In genomic region chr1:87186261-87187036, GRCm38 (mm10) we compare ENCODE assay signal across 8 mouse cellular contexts. TPM values are rescaled to one million over a fixed set of nuclear protein-coding genes. Genes with fewer than 3 reads are reported as not detected.
A peak's percentile ranks its signal among the peaks of the same experiment; 100 is the strongest.
DNase-seq lines count a peak whose midpoint lies in the region; ATAC-seq and TF ChIP-seq lines count a peak whose summit lies in the region.

No protein-coding gene starts in this region.

- DNase-seq in cerebellum, postnatal 25 days, result peak; percentile 27 to 34
- no peak for DNase-seq in cerebellum, adult 11 months
- DNase-seq in thymus, adult 2 months, result no peak
- no peak for DNase-seq in thymus, postnatal 36 days
- DNase-seq in T-cell, adult 2 months (ENCODE audit: low spot score), result no peak
- no peak for DNase-seq in urinary bladder, postnatal 25 days (ENCODE audit: low spot score)

- peak overlapping the region; percentile 64 for H3K9ac ChIP-seq in limb, embryonic 12.5 days (replicated peaks)

- H3K27ac ChIP-seq in thymus, adult 2 months (ENCODE audit: control insufficient read depth, insufficient read depth, low read length), result no peak overlapping the region
- H3K27ac ChIP-seq in limb, embryonic 12.5 days, result no peak overlapping the region
- no peak overlapping the region for H3K27ac ChIP-seq in olfactory bulb, adult 2 months (ENCODE audit: insufficient read depth, low read depth, low read length)

- peak overlapping the region; percentile 58 for H3K4me3 ChIP-seq in thymus, adult 2 months (ENCODE audit: control insufficient read depth, insufficient read depth, low read length)
- H3K4me3 ChIP-seq in limb, embryonic 12.5 days (replicated peaks), result peak overlapping the region; percentile 54
- H3K4me3 ChIP-seq in olfactory bulb, adult 2 months (ENCODE audit: insufficient read depth, low read depth, low read length), result peak overlapping the region; percentile 56

- no peak for TF ChIP-seq CTCF in thymus, adult 2 months (IDR thresholded peaks at IDR 0.05; ENCODE audit: borderline replicate concordance, control insufficient read depth, extremely low read depth, insufficient read depth, low read length, poor library complexity)
- TF ChIP-seq CTCF in olfactory bulb, adult 2 months (IDR thresholded peaks at IDR 0.05; ENCODE audit: insufficient read depth, low read depth, low read length), result no peak

- peaks cover 17% of the 10 kb centered on the region for H3K4me1 ChIP-seq in thymus, adult 2 months (replicated peaks; ENCODE audit: control insufficient read depth, insufficient read depth, low read length)
- peaks cover 16% of the 10 kb centered on the region; the same call in 1 of the 2 replicates for H3K4me1 ChIP-seq in limb, embryonic 12.5 days (replicated peaks)
- peaks cover 19% of the 10 kb centered on the region for H3K4me1 ChIP-seq in olfactory bulb, adult 2 months (ENCODE audit: control insufficient read depth, insufficient read depth, low read length)

- no peaks in the 10 kb centered on the region for H3K36me3 ChIP-seq in thymus, adult 2 months (ENCODE audit: control insufficient read depth, insufficient read depth, low read length)
- no peaks in the 10 kb centered on the region for H3K36me3 ChIP-seq in limb, embryonic 12.5 days

- peaks cover 8% of the 10 kb centered on the region for H3K27me3 ChIP-seq in thymus, adult 2 months (ENCODE audit: control insufficient read depth, insufficient read depth, low read length)
- peaks cover 85% of the 10 kb centered on the region for H3K27me3 ChIP-seq in limb, embryonic 12.5 days

- 9% methylated on average over 54 of the region's 54 CpGs for WGBS in thymus, adult 2 months
- WGBS in limb, embryonic 12.5 days, result 1% methylated on average over 50 of the region's 54 CpGs
- WGBS in olfactory bulb, adult 2 months, result 7% methylated on average over 54 of the region's 54 CpGs

- peak; percentile 61 for ATAC-seq in limb, embryonic 12.5 days (ENCODE audit: insufficient number of reproducible peaks, insufficient read depth, low FRiP score, low TSS enrichment, low read depth)

- no peaks in the 10 kb centered on the region for H3K9me3 ChIP-seq in limb, embryonic 12.5 days

- H3K4me2 ChIP-seq in limb, embryonic 12.5 days, result peak overlapping the region; percentile 71

- no peak for TF ChIP-seq POLR2A in thymus, adult 2 months (IDR thresholded peaks at IDR 0.05; ENCODE audit: control insufficient read depth, extremely low read depth, insufficient read depth, low read length, poor library complexity)
- no peak for TF ChIP-seq POLR2A in olfactory bulb, adult 2 months (IDR thresholded peaks at IDR 0.05; ENCODE audit: insufficient read depth, low read depth, low read length)

RNA-seq across cellular contexts. Expression of gene Prss56, which starts 3.3 kb away (rescaled TPM):
- 0.10 and 0.23 TPM in 2 replicates for polyA plus RNA-seq in thymus, adult 2 months (2012; rRNA removed)
- polyA plus RNA-seq in limb, embryonic 12.5 days (2016; fragmentation: Nextera tagmentation; extraction: Ambion mirVana), result not detected in 2 replicates
- polyA plus RNA-seq in olfactory bulb, adult 2 months (2012; ENCODE audit: insufficient read depth, insufficient read length, low replicate concordance, missing spikeins), result not detected in 2 replicates

RNA-seq across cellular contexts. Expression of gene Chrnd, which starts 4.0 kb away (rescaled TPM):
- polyA plus RNA-seq in thymus, adult 2 months (2012; rRNA removed), result 0.09 TPM in 1 of 2 replicates, not detected in the other
- 1.7 and 3.0 TPM in 2 replicates for polyA plus RNA-seq in limb, embryonic 12.5 days (2016; fragmentation: Nextera tagmentation; extraction: Ambion mirVana)
- polyA plus RNA-seq in olfactory bulb, adult 2 months (2012; ENCODE audit: insufficient read depth, insufficient read length, low replicate concordance, missing spikeins), result not detected in 2 replicates

RNA-seq across cellular contexts. Expression of gene Chrng, which starts 18.0 kb away (rescaled TPM):
- polyA plus RNA-seq in thymus, adult 2 months (2012; rRNA removed), result 0.15 and 0.27 TPM in 2 replicates
- polyA plus RNA-seq in limb, embryonic 12.5 days (2016; fragmentation: Nextera tagmentation; extraction: Ambion mirVana), result 10.4 and 11.8 TPM in 2 replicates
- not detected in 2 replicates for polyA plus RNA-seq in olfactory bulb, adult 2 months (2012; ENCODE audit: insufficient read depth, insufficient read length, low replicate concordance, missing spikeins)

RNA-seq across cellular contexts. Expression of gene Eif4e2, which starts 27.3 kb away (rescaled TPM):
- polyA plus RNA-seq in thymus, adult 2 months (2012; rRNA removed), result 41.9 and 45.0 TPM in 2 replicates
- polyA plus RNA-seq in limb, embryonic 12.5 days (2016; fragmentation: Nextera tagmentation; extraction: Ambion mirVana), result 170 and 171 TPM in 2 replicates
- not detected in 2 replicates for polyA plus RNA-seq in olfactory bulb, adult 2 months (2012; ENCODE audit: insufficient read depth, insufficient read length, low replicate concordance, missing spikeins)

RNA-seq across cellular contexts. Expression of gene Ecel1, which starts 30.1 kb away (rescaled TPM):
- 1.7 and 2.4 TPM in 2 replicates for polyA plus RNA-seq in thymus, adult 2 months (2012; rRNA removed)
- polyA plus RNA-seq in limb, embryonic 12.5 days (2016; fragmentation: Nextera tagmentation; extraction: Ambion mirVana), result 0.29 and 0.56 TPM in 2 replicates
- polyA plus RNA-seq in olfactory bulb, adult 2 months (2012; ENCODE audit: insufficient read depth, insufficient read length, low replicate concordance, missing spikeins), result not detected in 2 replicates

Comparison
In these comparisons a context has a peak if more than half of its experiments do, and no peak if none do; other contexts are left out.
1. DNase-seq: peak in cerebellum, postnatal 25 days (2 of 2); none in cerebellum, adult 11 months (single experiment), thymus, adult 2 months (single experiment), thymus, postnatal 36 days (0 of 2), T-cell, adult 2 months (single experiment) and urinary bladder, postnatal 25 days (single experiment).
2. Peak in every context shown above with its lines, with median percentiles within 50 percentile points of each other: H3K4me3 ChIP-seq.